Mouse (Mus musculus) lung, embryonic 14.5 days (tissue): ENCODE results near the gene Olfr463. TPM values are rescaled to one million over a fixed set of nuclear protein-coding genes. Genes with fewer than 3 reads are reported as not detected.

Source experiments
- ATAC-seq: fragments of 200-750 bp; cut with Nextera tagmentation; 2 replicates; pipeline ENCODE4 v1.8.0; 2017; ENCODE audit warnings: mild to moderate bottlenecking, moderate TSS enrichment, moderate library complexity; ENCODE audit not compliant: insufficient read depth
- DNase-seq: peaks from one replicate; pipeline ENCODE4 v3.0.0-alpha.2; 2015
- H3K27ac ChIP-seq: fragments of 300-500 bp; sonication (generic); 2 replicates; pipeline ENCODE4 v1.5.1; 2014; ENCODE audit warnings: low read depth, mild to moderate bottlenecking, moderate library complexity
- H3K27me3 ChIP-seq: fragments of 300-500 bp; sonication (generic); 2 replicates; pipeline ENCODE4 v1.6.1; 2014; ENCODE audit warnings: low read length, control low read depth; ENCODE audit not compliant: insufficient read depth
- H3K36me3 ChIP-seq: fragments of 300-500 bp; sonication (generic); 2 replicates; pipeline ENCODE4 v1.6.1; 2014; ENCODE audit warnings: control low read depth; ENCODE audit not compliant: insufficient read depth
- H3K4me1 ChIP-seq: fragments of 300-500 bp; sonication (generic); 2 replicates; pipeline ENCODE4 v1.6.1; 2014; ENCODE audit warnings: antibody characterized with exemption, control low read depth; ENCODE audit not compliant: insufficient read depth
- H3K4me2 ChIP-seq: fragments of 300-500 bp; sonication (generic); 2 replicates; pipeline ENCODE4 v1.6.1; 2014; ENCODE audit warnings: mild to moderate bottlenecking
- H3K4me3 ChIP-seq: fragments of 300-500 bp; sonication (generic); 2 replicates; pipeline ENCODE4 v1.5.1; 2014; ENCODE audit warnings: low read depth, low read length
- H3K9ac ChIP-seq: fragments of 300-500 bp; sonication (generic); 2 replicates; pipeline ENCODE4 v1.6.1; 2014
- H3K9me3 ChIP-seq: fragments of 300-500 bp; sonication (generic); 2 replicates; pipeline ENCODE4 v1.6.1; 2016; ENCODE audit warnings: low read depth, low read length, control low read depth
- CTCF ChIP-seq: IDR thresholded peaks from 2 replicates; pipeline ENCODE4 v1.5.1; 2016; ENCODE audit warnings: antibody characterized with exemption, low read depth
- WGBS: fragments of 180-500 bp; shearing (Covaris S2); extraction: QIAGEN DNeasy Blood & Tissue Kit; methylation state at CpG from one replicate; pipeline ENCODE4 v1.1.7; 2014; 5-methylcytosine and 5-hydroxymethylcytosine counted together
- polyA plus RNA-seq: library from polyadenylated mRNA; unstranded; fragments of >200 nt; fragmentation: Nextera tagmentation; extraction: Ambion mirVana; gene quantifications from 2 replicates; pipeline ENCODE4 v1.2.1, GENCODE M21; 2014

Olfr463 gene
- polyA plus RNA-seq: not detected in 2 replicates

- TF ChIP-seq CTCF: no peak
- DNase-seq (no peak), ATAC-seq (no peak)
- H3K27me3 ChIP-seq: no peaks in the 10 kb centered on the region; the same call in 1 of the 2 replicates
- H3K9me3 ChIP-seq: no peaks in the 10 kb centered on the region
- no peaks in the 10 kb centered on the region for H3K4me1 ChIP-seq
- H3K27ac ChIP-seq: no peak within 1 kb of the TSS
- no peak within 1 kb of the TSS for H3K4me2 ChIP-seq
- no peaks in the 10 kb centered on the region for H3K36me3 ChIP-seq
- no peak within 1 kb of the TSS for H3K4me3 ChIP-seq
- H3K9ac ChIP-seq: no peak within 1 kb of the TSS
Observed at GRCm38 (mm10) chr11:87897287-87897686, at the start of gene Olfr463. Gene Olfr463, minus strand, starts transcription at chr11:87897387.

- no peaks in the 10 kb centered on the region for H3K4me1 ChIP-seq
- no peaks in the 10 kb centered on the region for H3K27me3 ChIP-seq
- DNase-seq (no peak), ATAC-seq (no peak)
- no peak overlapping the region for H3K4me3 ChIP-seq
- H3K27ac ChIP-seq: no peak overlapping the region
- H3K9ac ChIP-seq: no peak overlapping the region
- no peak for TF ChIP-seq CTCF
- no peak overlapping the region for H3K4me2 ChIP-seq
- H3K9me3 ChIP-seq: no peaks in the 10 kb centered on the region
- H3K36me3 ChIP-seq: no peaks in the 10 kb centered on the region
- WGBS: 64% methylated on average over 3 of the region's 3 CpGs
Observed at GRCm38 (mm10) chr11:87935467-87935866, 38.3 kb upstream of the Olfr463 start.

GRCm38 (mm10) chr11:87933731-87934130 lies 36.5 kb upstream of the Olfr463 start:
- TF ChIP-seq CTCF: no peak
- ATAC-seq (no peak), DNase-seq (no peak)
- Histone ChIP-seq H3K9me3 (no peaks in the 10 kb centered on the region), H3K4me3 (no peak overlapping the region), H3K4me1 (no peaks in the 10 kb centered on the region), H3K4me2 (no peak overlapping the region), H3K27me3 (no peaks in the 10 kb centered on the region), H3K36me3 (no peaks in the 10 kb centered on the region), H3K9ac (no peak overlapping the region), H3K27ac (no peak overlapping the region)
- WGBS: 40% methylated on average over 2 of the region's 2 CpGs

- 75% methylated on average over 2 of the region's 2 CpGs for whole genome bisulfite sequencing
Observed at GRCm38 (mm10) chr11:87930348-87930747, 33.2 kb upstream of the Olfr463 start.

GRCm38 (mm10) chr11:87920966-87921365 lies 23.8 kb upstream of the Olfr463 start, which contains the start of gene Olfr464:
Gene Olfr464, minus strand, starts transcription at chr11:87920967.
- 29% methylated on average over 5 of the region's 5 CpGs for WGBS
- no peak within 1 kb of the TSS for H3K4me2 ChIP-seq
- no peak within 1 kb of the TSS for H3K9ac ChIP-seq
- TF ChIP-seq CTCF: no peak
- H3K27me3 ChIP-seq: no peaks in the 10 kb centered on the region
- no peak within 1 kb of the TSS for H3K4me3 ChIP-seq
- ATAC-seq: no peak
- H3K27ac ChIP-seq: no peak within 1 kb of the TSS
- H3K36me3 ChIP-seq: no peaks in the 10 kb centered on the region
- no peaks in the 10 kb centered on the region for H3K4me1 ChIP-seq
- peak; percentile 81 for DNase-seq
- no peaks in the 10 kb centered on the region for H3K9me3 ChIP-seq

More at GRCm38 (mm10) chr11:87930348-87930747, 33.2 kb upstream of the Olfr463 start:
- Histone ChIP-seq H3K27me3 (no peaks in the 10 kb centered on the region), H3K4me2 (no peak overlapping the region), H3K27ac (no peak overlapping the region), H3K36me3 (no peaks in the 10 kb centered on the region), H3K9ac (no peak overlapping the region), H3K9me3 (no peaks in the 10 kb centered on the region), H3K4me1 (no peaks in the 10 kb centered on the region), H3K4me3 (no peak overlapping the region)
- no peak for ATAC-seq
- DNase-seq: no peak
- no peak for TF ChIP-seq CTCF

GRCm38 (mm10) chr11:87920301-87920700 lies 23.1 kb upstream of the Olfr463 start:
- no peak for TF ChIP-seq CTCF
- 54% methylated on average over 2 of the region's 2 CpGs for WGBS
- H3K4me3 ChIP-seq: no peak overlapping the region
- H3K4me2 ChIP-seq: no peak overlapping the region
- no peaks in the 10 kb centered on the region for H3K9me3 ChIP-seq
- DNase-seq: no peak
- no peak overlapping the region for H3K9ac ChIP-seq
- H3K27me3 ChIP-seq: no peaks in the 10 kb centered on the region
- no peak for ATAC-seq
- no peaks in the 10 kb centered on the region for H3K36me3 ChIP-seq
- H3K4me1 ChIP-seq: no peaks in the 10 kb centered on the region
- no peak overlapping the region for H3K27ac ChIP-seq

- Histone ChIP-seq H3K4me3 (no peak overlapping the region), H3K4me2 (no peak overlapping the region), H3K36me3 (no peaks in the 10 kb centered on the region), H3K9ac (no peak overlapping the region), H3K9me3 (no peaks in the 10 kb centered on the region), H3K27ac (no peak overlapping the region), H3K27me3 (no peaks in the 10 kb centered on the region), H3K4me1 (no peaks in the 10 kb centered on the region)
- ATAC-seq (no peak), DNase-seq (no peak)
- 64% methylated on average over 1 of the region's 1 CpGs for WGBS
- no peak for TF ChIP-seq CTCF
Observed at GRCm38 (mm10) chr11:87916005-87916404, 18.8 kb upstream of the Olfr463 start.

GRCm38 (mm10) chr11:87904331-87904730 lies 7.1 kb upstream of the Olfr463 start:
- DNase-seq: no peak
- no peak for TF ChIP-seq CTCF
- Histone ChIP-seq H3K27ac (no peak overlapping the region), H3K27me3 (no peaks in the 10 kb centered on the region), H3K9ac (no peak overlapping the region), H3K4me3 (no peak overlapping the region), H3K4me1 (no peaks in the 10 kb centered on the region), H3K9me3 (no peaks in the 10 kb centered on the region), H3K4me2 (no peak overlapping the region), H3K36me3 (no peaks in the 10 kb centered on the region)
- ATAC-seq: no peak
- 74% methylated on average over 3 of the region's 3 CpGs for WGBS
